Mouse (Mus musculus) left cerebral cortex, postnatal 14 days (tissue): ENCODE measurements around the gene Map2. TPM values are rescaled to one million over a fixed set of nuclear protein-coding genes. Genes with fewer than 3 reads are reported as not detected.

Experiments
- DNase-seq, 2 experiments: peaks; one replicate each; pipeline ENCODE4 v3.0.0; 2021 to 2022; ENCODE audit warnings: low spot score in 2 of 2, mixed read lengths in 1 of 2
- intact Hi-C: fragments of 180-260 bp; cut with DNase I; formaldehyde crosslinking; loops from one replicate; pipeline ENCODE4 v1.15.1; 2025
- long read RNA-seq, 2 experiments: library from polyadenylated mRNA; stranded (forward); transcript quantifications; one replicate each; pipeline ENCODE4 v2.0.0; 2021
- total RNA-seq, 2 experiments: library from RNA; stranded (reverse); gene quantifications; 2 replicates each; pipeline ENCODE4 v1.2.3; 2021

Map2 gene
- total RNA-seq: 100 to 1,000 TPM; 919 to 976 TPM
- long read RNA-seq, experiment 1, full-length matches to known transcripts: 3 of 89 reads
- long read RNA-seq, experiment 1, partial matches to known transcripts: 35 of 89 reads
- long read RNA-seq, experiment 1, other reads (novel, unspliced or antisense): 51 of 89 reads
- long read RNA-seq, experiment 2, full-length matches to known transcripts: 1 of 68 reads
- long read RNA-seq, experiment 2, partial matches to known transcripts: 30 of 68 reads
- long read RNA-seq, experiment 2, other reads (novel, unspliced or antisense): 37 of 68 reads

GRCm38 (mm10) chr1:66175041-66175665 lies at the start of gene Map2:
Map2 (plus strand) TSS chr1:66175273.
- intact Hi-C loops: loop anchor here (5.0 to 10.0 kb wide), 3 partner anchors 107 to 210 kb away; no protein-coding TSS in a partner anchor

GRCm38 (mm10) chr1:66133014-66133413 lies 42.1 kb upstream of the Map2 start:
- intact Hi-C loops: no loop called here
- DNase-seq: no peak

More at GRCm38 (mm10) chr1:66175041-66175665, at the start of gene Map2:
- peak; percentile 79 to 84 for DNase-seq

GRCm38 (mm10) chr1:66135324-66135723 lies 39.7 kb upstream of the Map2 start:
- DNase-seq: no peak
- intact Hi-C loops: no loop called here

- intact Hi-C loops: no loop called here
- DNase-seq: no peak
Measured at GRCm38 (mm10) chr1:66140686-66141085, 34.4 kb upstream of the Map2 start.

GRCm38 (mm10) chr1:66145180-66145579 lies 29.9 kb upstream of the Map2 start:
- DNase-seq: no peak
- intact Hi-C loops: no loop called here

GRCm38 (mm10) chr1:66148825-66149514 lies 26.1 kb upstream of the Map2 start:
- intact Hi-C loops: no loop called here
- no peak for DNase-seq

GRCm38 (mm10) chr1:66150806-66151205 lies 24.3 kb upstream of the Map2 start:
- intact Hi-C loops: no loop called here
- DNase-seq: no peak

- intact Hi-C loops: no loop called here
- DNase-seq: no peak
Measured at GRCm38 (mm10) chr1:66157135-66157534, 17.9 kb upstream of the Map2 start.

GRCm38 (mm10) chr1:66157589-66157988 lies 17.5 kb upstream of the Map2 start:
- no peak for DNase-seq

GRCm38 (mm10) chr1:66164648-66165047 lies 10.4 kb upstream of the Map2 start:
- no peak for DNase-seq
- intact Hi-C loops: no loop called here

More at GRCm38 (mm10) chr1:66157589-66157988, 17.5 kb upstream of the Map2 start:
- intact Hi-C loops: no loop called here

- DNase-seq: no peak
- intact Hi-C loops: no loop called here
Measured at GRCm38 (mm10) chr1:66168722-66169121, 6.4 kb upstream of the Map2 start.

GRCm38 (mm10) chr1:66172127-66172526 lies 2.9 kb upstream of the Map2 start:
- intact Hi-C loops: loop anchor here (10.0 kb wide), 1 partner anchor 213 kb away; no protein-coding TSS in a partner anchor
- no peak for DNase-seq

- intact Hi-C loops: loop anchor here (10.0 kb wide), 1 partner anchor 211 kb away; no protein-coding TSS in a partner anchor
- DNase-seq: no peak
Measured at GRCm38 (mm10) chr1:66173630-66174029, 1.4 kb upstream of the Map2 start.

- peak in 1 of 2 experiments; percentile 47 for DNase-seq
- intact Hi-C loops: loop anchor here (5.0 to 10.0 kb wide), 3 partner anchors 106 to 209 kb away; no protein-coding TSS in a partner anchor
Measured at GRCm38 (mm10) chr1:66176012-66176837, 1.2 kb downstream of the Map2 start.

GRCm38 (mm10) chr1:66176838-66177105 lies 1.7 kb downstream of the Map2 start:
- intact Hi-C loops: loop anchor here (5.0 to 10.0 kb wide), 3 partner anchors 106 to 208 kb away; no protein-coding TSS in a partner anchor
- no peak for DNase-seq

- intact Hi-C loops: loop anchor here (5.0 to 10.0 kb wide), 3 partner anchors 105 to 207 kb away; no protein-coding TSS in a partner anchor
- DNase-seq: no peak
Measured at GRCm38 (mm10) chr1:66177489-66178170, 2.6 kb downstream of the Map2 start.

- intact Hi-C loops: no loop called here
- DNase-seq: peak; percentile 58 to 67
Measured at GRCm38 (mm10) chr1:66187016-66187681, 12.1 kb downstream of the Map2 start.

- intact Hi-C loops: no loop called here
- no peak for DNase-seq
Measured at GRCm38 (mm10) chr1:66192401-66192800, 17.3 kb downstream of the Map2 start.
